Mouse (Mus musculus) lung, postnatal 10 days (tissue): ENCODE data around the gene Olfr1042.
"Not testable (repeated sequence)": the region's sequence is repeated elsewhere in the genome, so short reads cannot be mapped to it uniquely, and the experiment has no call there.

Source experiments
- DNase-seq: peaks from one replicate; pipeline ENCODE4 v3.0.0; 2021

The Olfr1042 gene

GRCm38 (mm10) chr2:86161738-86162137 lies at the start of gene Olfr1042:
Olfr1042 (minus strand) TSS chr2:86161838.
- DNase-seq = no peak

GRCm38 (mm10) chr2:86202909-86203308 lies 41.3 kb upstream of the Olfr1042 start, which contains the start of gene Olfr1045:
Olfr1045 (minus strand) TSS chr2:86203009.
- no peak for DNase-seq

- DNase-seq = no peak
Measured at GRCm38 (mm10) chr2:86195863-86196262, 34.2 kb upstream of the Olfr1042 start.

- no peak for DNase-seq
Measured at GRCm38 (mm10) chr2:86185583-86185982, 23.9 kb upstream of the Olfr1042 start, which contains the start of gene Olfr52. Olfr52 (minus strand) TSS chr2:86185683.

- DNase-seq = no peak
Measured at GRCm38 (mm10) chr2:86179950-86180349, 18.3 kb upstream of the Olfr1042 start.

- no peak for DNase-seq
Measured at GRCm38 (mm10) chr2:86177720-86178119, 16.1 kb upstream of the Olfr1042 start, which contains the start of gene Olfr1044. Olfr1044 (minus strand) TSS chr2:86177820.

- DNase-seq = not testable (repeated sequence)
Measured at GRCm38 (mm10) chr2:86175422-86175821, 13.8 kb upstream of the Olfr1042 start.

- DNase-seq = no peak
Measured at GRCm38 (mm10) chr2:86167422-86167821, 5.8 kb upstream of the Olfr1042 start, which contains the start of gene Olfr1043. Olfr1043 (minus strand) TSS chr2:86167522.

- no peak for DNase-seq
Measured at GRCm38 (mm10) chr2:86146632-86147031, 15.0 kb downstream of the Olfr1042 start, which contains the start of gene Olfr1040. Olfr1040 (minus strand) TSS chr2:86146732.

- DNase-seq = no peak
Measured at GRCm38 (mm10) chr2:86135828-86136227, 25.8 kb downstream of the Olfr1042 start, which contains the start of gene Olfr1039. Olfr1039 (minus strand) TSS chr2:86135928.
